Mouse (Mus musculus) kidney, adult 10 weeks (tissue): ENCODE results near the gene Vma21-ps. TPM values are rescaled to one million over a fixed set of nuclear protein-coding genes. Genes with fewer than 3 reads are reported as not detected.

Experiments used
- polyA plus RNA-seq: library from polyadenylated mRNA; stranded (reverse); fragments of 350-450 nt; fragmentation: Illumina TruSeq; extraction: RNeasy Lipid Tissue Mini Kit (QIAGEN cat#74804); gene quantifications from one replicate; pipeline ENCODE4 v1.2.3, GENCODE M21; 2014; ENCODE audit warnings: low read depth, low replicate concordance

Gene Vma21-ps
- polyA plus RNA-seq, result 8.4 TPM

GRCm38 (mm10) chr4:52497144-52497543, at the start of gene Vma21-ps:
Vma21-ps (minus strand) TSS chr4:52497244.

Other genes with a start within 250 kb of the Vma21-ps start
- gene Smc2, start 58.0 kb downstream of the Vma21-ps start, polyA plus RNA-seq, result 10.4 TPM
- gene Toporsl, start 99.0 kb upstream of the Vma21-ps start, polyA plus RNA-seq, result not detected